In the genomic region with DNA sequence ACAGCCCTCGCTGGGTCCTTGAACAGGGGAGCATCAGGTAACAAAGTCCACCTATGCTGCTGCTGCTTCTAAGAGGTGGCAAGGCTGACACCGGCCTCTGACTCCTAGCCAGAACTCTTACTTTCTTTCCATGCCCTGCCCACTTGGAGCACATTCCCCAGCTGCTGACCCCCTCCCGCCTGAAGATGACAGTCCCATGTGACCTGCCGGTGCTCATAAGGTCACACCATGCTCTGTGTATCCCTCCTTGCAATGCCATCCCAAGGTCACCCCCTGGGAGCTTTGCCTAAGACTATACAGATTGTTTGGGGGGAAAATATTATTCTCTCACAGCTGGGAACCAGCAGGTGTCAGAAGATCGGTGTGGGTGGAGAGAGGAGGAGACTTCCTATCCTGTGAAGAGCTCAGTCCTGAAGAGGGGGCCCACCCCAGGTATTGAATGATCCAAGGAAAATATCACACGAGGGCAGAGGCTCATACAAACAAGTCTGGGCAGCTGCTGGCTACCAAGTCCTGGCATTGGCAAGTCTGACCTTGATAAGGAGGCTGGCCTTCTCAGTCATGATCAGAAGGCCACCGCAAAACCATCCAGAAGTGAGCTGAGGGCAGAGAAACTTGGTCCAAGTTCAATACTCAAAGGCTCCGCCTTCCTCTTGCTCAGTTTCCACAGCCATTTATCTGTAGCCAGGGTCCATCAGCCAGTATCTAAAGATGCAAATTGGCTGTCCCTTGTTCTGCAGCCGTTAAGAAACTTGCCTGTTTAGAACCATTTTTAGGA, we compare ENCODE assay signal across 20 mouse cellular contexts. TPM values are rescaled to one million over a fixed set of nuclear protein-coding genes. Genes with fewer than 3 reads are reported as not detected.
DNase-seq lines count a peak whose midpoint lies in the region; ATAC-seq and TF ChIP-seq lines count a peak whose summit lies in the region.
"Had no signal": no experiment of that assay in that cellular context is flagged by ENCODE, and none has a peak within 500 bp of the region (broad histone marks: within the 10 kb centered on the region; RNA-seq: fewer than 3 reads in every experiment).

No protein-coding gene starts in this region.

- WGBS in intestine, embryonic 15.5 days = 62% methylated on average over 9 of the region's 9 CpGs
- WGBS in intestine, postnatal 0 days = 51% methylated on average over 9 of the region's 9 CpGs
- 71% methylated on average over 9 of the region's 9 CpGs for WGBS in thymus, adult 2 months

- H3K27ac ChIP-seq in intestine, embryonic 15.5 days = no peak overlapping the region
- no peak overlapping the region for H3K27ac ChIP-seq in intestine, postnatal 0 days (ENCODE audit: low read depth, low read length)
- no peak overlapping the region for H3K27ac ChIP-seq in thymus, adult 2 months (ENCODE audit: control insufficient read depth, insufficient read depth, low read length)
- H3K27ac ChIP-seq: embryonic facial prominence, embryonic 12.5 days; forebrain, embryonic 15.5 days; limb, embryonic 10.5 days; liver, embryonic 12.5 days; midbrain, embryonic 15.5 days; neural tube, embryonic 15.5 days had no signal

- H3K27me3 ChIP-seq in intestine, embryonic 15.5 days (replicated peaks) = no peaks in the 10 kb centered on the region
- H3K27me3 ChIP-seq in intestine, postnatal 0 days (replicated peaks; ENCODE audit: control insufficient read depth, insufficient read depth, low read length) = no peaks in the 10 kb centered on the region
- no peaks in the 10 kb centered on the region for H3K27me3 ChIP-seq in thymus, adult 2 months (ENCODE audit: control insufficient read depth, insufficient read depth, low read length)
- H3K27me3 ChIP-seq: embryonic facial prominence, embryonic 12.5 days; forebrain, embryonic 15.5 days; midbrain, embryonic 15.5 days; neural tube, embryonic 15.5 days had no signal

- TF ChIP-seq POLR2A in thymus, adult 2 months (IDR thresholded peaks at IDR 0.05; ENCODE audit: control insufficient read depth, extremely low read depth, insufficient read depth, low read length, poor library complexity) = no peak

- peak; percentile 56 for DNase-seq in cerebellum, adult 9-11 months
- DNase-seq in cerebellum, adult 18-20 months = no peak
- DNase-seq in thymus, postnatal 14 days = peak; percentile 38
- DNase-seq in thymus, adult 2 months = no peak
- DNase-seq in frontal cortex, postnatal 36 days (ENCODE audit: low spot score in 2 of 2) = no peak
- DNase-seq: adrenal gland, postnatal 36 days; gastrocnemius, postnatal 25 days; kidney, adult 8-10 months; kidney, postnatal 36 days; lung, adult 2 months had no signal

- H3K4me2 ChIP-seq in intestine, embryonic 15.5 days (replicated peaks) = no peak overlapping the region
- no peak overlapping the region for H3K4me2 ChIP-seq in intestine, postnatal 0 days (replicated peaks; ENCODE audit: low read depth)
- H3K4me2 ChIP-seq: embryonic facial prominence, embryonic 12.5 days; forebrain, embryonic 15.5 days; liver, embryonic 12.5 days; midbrain, embryonic 15.5 days; neural tube, embryonic 15.5 days had no signal

- no peak overlapping the region for H3K9ac ChIP-seq in intestine, embryonic 15.5 days
- H3K9ac ChIP-seq in intestine, postnatal 0 days (ENCODE audit: low read depth, low read length) = no peak overlapping the region
- H3K9ac ChIP-seq: embryonic facial prominence, embryonic 12.5 days; forebrain, embryonic 15.5 days; liver, embryonic 12.5 days; midbrain, embryonic 15.5 days; neural tube, embryonic 15.5 days had no signal

- TF ChIP-seq CTCF in intestine, postnatal 0 days (IDR thresholded peaks at IDR 0.05; ENCODE audit: low read depth) = no peak
- no peak for TF ChIP-seq CTCF in thymus, adult 2 months (IDR thresholded peaks at IDR 0.05; ENCODE audit: borderline replicate concordance, control insufficient read depth, extremely low read depth, insufficient read depth, low read length, poor library complexity)

- H3K36me3 ChIP-seq in intestine, embryonic 15.5 days = no peaks in the 10 kb centered on the region
- H3K36me3 ChIP-seq in intestine, postnatal 0 days (ENCODE audit: control insufficient read depth, insufficient read depth) = no peaks in the 10 kb centered on the region
- no peaks in the 10 kb centered on the region for H3K36me3 ChIP-seq in thymus, adult 2 months (ENCODE audit: control insufficient read depth, insufficient read depth, low read length)
- H3K36me3 ChIP-seq: embryonic facial prominence, embryonic 12.5 days; forebrain, embryonic 15.5 days; limb, embryonic 10.5 days; liver, embryonic 12.5 days; midbrain, embryonic 15.5 days; neural tube, embryonic 15.5 days had no signal

- H3K9me3 ChIP-seq in intestine, embryonic 15.5 days = no peaks in the 10 kb centered on the region
- H3K9me3 ChIP-seq in intestine, postnatal 0 days (ENCODE audit: control insufficient read depth) = no peaks in the 10 kb centered on the region
- H3K9me3 ChIP-seq: embryonic facial prominence, embryonic 12.5 days; forebrain, embryonic 15.5 days; limb, embryonic 10.5 days; liver, embryonic 12.5 days; megakaryocyte, embryonic 14.5 days; midbrain, embryonic 15.5 days; neural tube, embryonic 15.5 days had no signal

- H3K4me3 ChIP-seq in intestine, embryonic 15.5 days (replicated peaks) = no peak overlapping the region
- H3K4me3 ChIP-seq in intestine, postnatal 0 days (ENCODE audit: low read depth, low read length) = no peak overlapping the region
- no peak overlapping the region for H3K4me3 ChIP-seq in thymus, adult 2 months (ENCODE audit: control insufficient read depth, insufficient read depth, low read length)
- H3K4me3 ChIP-seq: embryonic facial prominence, embryonic 12.5 days; erythroblast, embryonic 14.5 days; forebrain, embryonic 15.5 days; limb, embryonic 10.5 days; liver, embryonic 12.5 days; megakaryocyte, embryonic 14.5 days; midbrain, embryonic 15.5 days; neural tube, embryonic 15.5 days had no signal

- peaks cover 13% of the 10 kb centered on the region for H3K4me1 ChIP-seq in intestine, embryonic 15.5 days (replicated peaks)
- H3K4me1 ChIP-seq in intestine, postnatal 0 days (replicated peaks; ENCODE audit: control insufficient read depth, insufficient read depth, low read length) = no peaks in the 10 kb centered on the region
- peaks cover 30% of the 10 kb centered on the region for H3K4me1 ChIP-seq in thymus, adult 2 months (replicated peaks; ENCODE audit: control insufficient read depth, insufficient read depth, low read length)
- H3K4me1 ChIP-seq: embryonic facial prominence, embryonic 12.5 days; limb, embryonic 10.5 days; liver, embryonic 12.5 days; megakaryocyte, embryonic 14.5 days had no signal

- peak; percentile 21; the same call in 1 of the 2 replicates for ATAC-seq in intestine, embryonic 15.5 days
- ATAC-seq in intestine, postnatal 0 days = no peak
- ATAC-seq: forebrain, embryonic 15.5 days; liver, embryonic 12.5 days; midbrain, embryonic 15.5 days had no signal

RNA-seq across cellular contexts. Expression of gene Trp53i11, which starts 36.5 kb away (rescaled TPM):
- 36.0 and 38.8 TPM in 2 replicates for polyA plus RNA-seq in intestine, embryonic 15.5 days (2015; fragmentation: Nextera tagmentation; extraction: Ambion mirVana)
- 16.4 and 21.8 TPM in 2 replicates for polyA plus RNA-seq in intestine, postnatal 0 days (2015; fragmentation: Nextera tagmentation; extraction: Ambion mirVana)
- 444 and 462 TPM in 2 replicates for polyA plus RNA-seq in thymus, adult 2 months (2012; rRNA removed)

Comparison
In these comparisons a context has a peak if more than half of its experiments do, and no peak if none do; other contexts are left out.
1. DNase-seq: peak in cerebellum, adult 9-11 months (single experiment) and thymus, postnatal 14 days (single experiment); none in cerebellum, adult 18-20 months (0 of 2), thymus, adult 2 months (single experiment) and frontal cortex, postnatal 36 days (0 of 2).
2. RNA of gene Trp53i11, which starts 36.5 kb away (polyA plus RNA-seq): 444 to 462 TPM in thymus, adult 2 months; 36.0 to 38.8 TPM in intestine, embryonic 15.5 days and 16.4 to 21.8 TPM in intestine, postnatal 0 days; every median in the first group is over 10 times any median in the second.